Mouse (Mus musculus) ES-E14 (cell line): ENCODE data around the gene Exoc3l2.

ENCODE experiments used
- CHD2 ChIP-seq: IDR thresholded peaks from 2 replicates; pipeline ENCODE4 v1.6.1; 2014; ENCODE audit warnings: mild to moderate bottlenecking, low read depth, low read length, inconsistent platforms
- HCFC1 ChIP-seq: IDR thresholded peaks from 2 replicates; pipeline ENCODE4 v1.6.1; 2012; ENCODE audit warnings: low read length, inconsistent platforms, borderline replicate concordance; ENCODE audit not compliant: insufficient read depth
- ZNF384 ChIP-seq: IDR thresholded peaks from 2 replicates; pipeline ENCODE4 v1.6.1; 2012; ENCODE audit warnings: low read depth, low read length, inconsistent platforms

DNA sequence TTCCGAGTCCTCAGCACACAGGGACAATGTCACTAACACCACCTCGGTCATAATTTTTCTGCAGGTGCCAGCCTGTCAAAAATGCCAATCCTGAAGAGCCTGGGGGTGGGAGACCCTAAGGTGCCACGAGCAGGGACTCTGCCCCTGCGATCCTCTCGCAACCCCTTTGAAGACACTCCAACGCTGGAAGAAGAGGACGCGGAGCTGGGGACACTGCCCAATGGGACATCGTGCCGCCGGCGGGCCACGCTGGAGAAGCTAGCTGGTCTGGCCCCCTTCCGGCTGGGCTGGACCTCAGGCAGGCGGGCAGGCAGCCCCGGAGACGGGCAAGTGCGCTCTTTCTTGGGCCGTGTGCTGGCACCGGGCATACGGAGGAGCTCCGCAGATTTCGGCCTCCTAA lies 6.3 kb downstream of the Exoc3l2 start:
- TF ChIP-seq ZNF384 (no peak), CHD2 (no peak), HCFC1 (no peak)
